Comparison of ENCODE assay signal across 14 mouse cellular contexts in genomic region chr10:119054191-119055175, GRCm38 (mm10).
DNase-seq lines count a peak whose midpoint lies in the region; ATAC-seq and TF ChIP-seq lines count a peak whose summit lies in the region.
"Had no signal": no experiment of that assay in that cellular context is flagged by ENCODE, and none has a peak within 500 bp of the region (broad histone marks: within the 10 kb centered on the region; RNA-seq: fewer than 3 reads in every experiment).

No protein-coding gene starts in this region.

- no peak for TF ChIP-seq CTCF in lung, embryonic 14.5 days (IDR thresholded peaks at IDR 0.05; ENCODE audit: low read depth)

- H3K27me3 ChIP-seq in heart, embryonic 11.5 days (ENCODE audit: control insufficient read depth, insufficient read depth, low read length), result no peaks in the 10 kb centered on the region
- no peaks in the 10 kb centered on the region for H3K27me3 ChIP-seq in lung, embryonic 14.5 days (ENCODE audit: insufficient read depth, low read length)
- H3K27me3 ChIP-seq in embryonic facial prominence, embryonic 14.5 days (replicated peaks; ENCODE audit: control insufficient read depth, insufficient read depth, low read length), result no peaks in the 10 kb centered on the region
- H3K27me3 ChIP-seq: Patski had no signal

- no peak overlapping the region for H3K27ac ChIP-seq in heart, embryonic 11.5 days (ENCODE audit: low read depth, low read length)
- no peak overlapping the region for H3K27ac ChIP-seq in lung, embryonic 14.5 days (ENCODE audit: low read depth)
- peak overlapping the region; percentile 84 for H3K27ac ChIP-seq in embryonic facial prominence, embryonic 14.5 days (replicated peaks; ENCODE audit: low read depth, low read length)
- H3K27ac ChIP-seq: kidney, postnatal 0 days; left cerebral cortex, adult 2 months had no signal

- H3K36me3 ChIP-seq in heart, embryonic 11.5 days (ENCODE audit: control insufficient read depth, insufficient read depth, low read length), result no peaks in the 10 kb centered on the region
- no peaks in the 10 kb centered on the region for H3K36me3 ChIP-seq in lung, embryonic 14.5 days (ENCODE audit: insufficient read depth)
- H3K36me3 ChIP-seq in embryonic facial prominence, embryonic 14.5 days (ENCODE audit: control insufficient read depth, insufficient read depth, low read length), result no peaks in the 10 kb centered on the region

- 80% methylated on average over 22 of the region's 22 CpGs for WGBS in heart, embryonic 11.5 days (ENCODE audit: insufficient replicate concordance)
- WGBS in lung, embryonic 14.5 days, result 70% methylated on average over 22 of the region's 22 CpGs
- WGBS in embryonic facial prominence, embryonic 14.5 days, result 71% methylated on average over 22 of the region's 22 CpGs

- DNase-seq in heart, adult 11 months, result peak; percentile 74
- peak; percentile 70 for DNase-seq in lung, embryonic 14.5 days
- no peak for DNase-seq in lung, postnatal 25 days (ENCODE audit: low spot score)
- DNase-seq in ES-CJ7 (ENCODE audit: low read depth, low spot score), result peak; percentile 30
- no peak for DNase-seq in embryonic facial prominence, embryonic 14.5 days (ENCODE audit: low spot score)
- no peak for DNase-seq in cerebellum, adult 11-12 months
- no peak for DNase-seq in left cerebral cortex, adult 9 months (ENCODE audit: low spot score in 2 of 2)
- DNase-seq: B cell, adult 2 months; thymus, postnatal 36 days had no signal

- H3K4me2 ChIP-seq in heart, embryonic 11.5 days, result no peak overlapping the region
- H3K4me2 ChIP-seq in lung, embryonic 14.5 days, result peak overlapping the region; percentile 45; the same call in 1 of the 2 replicates
- no peak overlapping the region for H3K4me2 ChIP-seq in embryonic facial prominence, embryonic 14.5 days (ENCODE audit: low read depth, low read length)

- ATAC-seq in heart, embryonic 11.5 days (replicated peaks; ENCODE audit: insufficient number of reproducible peaks, low FRiP score, low TSS enrichment), result no peak
- peak; percentile 39; the same call in 1 of the 2 replicates for ATAC-seq in lung, embryonic 14.5 days (ENCODE audit: insufficient read depth)
- ATAC-seq in embryonic facial prominence, embryonic 14.5 days (ENCODE audit: low read depth), result no peak
- ATAC-seq: inflammation-experienced regulatory T-cells, adult 6 months; Patski had no signal

- H3K4me1 ChIP-seq in heart, embryonic 11.5 days (ENCODE audit: control insufficient read depth, insufficient read depth, low read length), result peaks cover 6% of the 10 kb centered on the region; the same call in 1 of the 2 replicates
- H3K4me1 ChIP-seq in lung, embryonic 14.5 days (ENCODE audit: insufficient read depth), result peaks cover 31% of the 10 kb centered on the region
- H3K4me1 ChIP-seq in embryonic facial prominence, embryonic 14.5 days (ENCODE audit: control insufficient read depth, insufficient read depth, low read length), result peaks cover 40% of the 10 kb centered on the region

- no peak overlapping the region for H3K9ac ChIP-seq in heart, embryonic 11.5 days (ENCODE audit: low read depth, low read length)
- H3K9ac ChIP-seq in lung, embryonic 14.5 days, result no peak overlapping the region
- no peak overlapping the region for H3K9ac ChIP-seq in embryonic facial prominence, embryonic 14.5 days (ENCODE audit: low read depth, low read length)

- H3K4me3 ChIP-seq in heart, embryonic 11.5 days (ENCODE audit: low read depth, low read length), result no peak overlapping the region
- H3K4me3 ChIP-seq in lung, embryonic 14.5 days (ENCODE audit: low read depth, low read length), result no peak overlapping the region
- H3K4me3 ChIP-seq in embryonic facial prominence, embryonic 14.5 days (ENCODE audit: low read depth, low read length), result no peak overlapping the region
- H3K4me3 ChIP-seq: left cerebral cortex, adult 2 months had no signal

- no peaks in the 10 kb centered on the region for H3K9me3 ChIP-seq in heart, embryonic 11.5 days (replicated peaks; ENCODE audit: control insufficient read depth, low read length)
- H3K9me3 ChIP-seq in lung, embryonic 14.5 days (ENCODE audit: low read depth, low read length), result no peaks in the 10 kb centered on the region
- H3K9me3 ChIP-seq in embryonic facial prominence, embryonic 14.5 days (ENCODE audit: control insufficient read depth, low read length), result no peaks in the 10 kb centered on the region

Comparison
In these comparisons a context has a peak if more than half of its experiments do, and no peak if none do; other contexts are left out.
1. DNase-seq: peak in heart, adult 11 months (single experiment), lung, embryonic 14.5 days (single experiment) and ES-CJ7 (single experiment); none in lung, postnatal 25 days (single experiment), embryonic facial prominence, embryonic 14.5 days (single experiment), cerebellum, adult 11-12 months (single experiment) and left cerebral cortex, adult 9 months (0 of 2).